Mouse (Mus musculus) neural tube, embryonic 11.5 days (tissue): ENCODE results near the gene Cep85l. TPM values are rescaled to one million over a fixed set of nuclear protein-coding genes. Genes with fewer than 3 reads are reported as not detected.

Source experiments
- ATAC-seq: fragments of 200-750 bp; cut with Nextera tagmentation; 2 replicates; pipeline ENCODE4 v1.8.0; 2017; ENCODE audit warnings: moderate number of reproducible peaks, mild to moderate bottlenecking, moderate TSS enrichment, moderate library complexity; ENCODE audit not compliant: insufficient read depth, low FRiP score, low TSS enrichment
- DNase-seq: peaks from one replicate; pipeline ENCODE4 v3.0.0-alpha.2; 2015; ENCODE audit warnings: low spot score
- H3K27ac ChIP-seq: fragments of 300-500 bp; sonication (generic); 2 replicates; pipeline ENCODE4 v1.5.1; 2014; ENCODE audit warnings: low read depth, mild to moderate bottlenecking, low read length
- H3K27me3 ChIP-seq: fragments of 300-500 bp; sonication (generic); 2 replicates; pipeline ENCODE4 v1.6.1; 2014; ENCODE audit warnings: mild to moderate bottlenecking, low read length, mixed read lengths; ENCODE audit not compliant: control insufficient read depth, insufficient read depth
- H3K36me3 ChIP-seq: fragments of 300-500 bp; sonication (generic); 2 replicates; pipeline ENCODE4 v1.6.1; 2014; ENCODE audit warnings: mild to moderate bottlenecking, low read length, moderate library complexity, mixed read lengths; ENCODE audit not compliant: control insufficient read depth, insufficient read depth
- H3K4me1 ChIP-seq: fragments of 300-500 bp; sonication (generic); 2 replicates; pipeline ENCODE4 v1.6.1; 2014; ENCODE audit warnings: low read length, mixed read lengths; ENCODE audit not compliant: control insufficient read depth, insufficient read depth
- H3K4me2 ChIP-seq: fragments of 300-500 bp; sonication (generic); 2 replicates; pipeline ENCODE4 v1.6.1; 2014; ENCODE audit warnings: low read depth, mild to moderate bottlenecking, moderate library complexity
- H3K4me3 ChIP-seq: fragments of 300-500 bp; sonication (generic); 2 replicates; pipeline ENCODE4 v1.5.1; 2014; ENCODE audit warnings: low read depth, low read length
- H3K9ac ChIP-seq: fragments of 300-500 bp; sonication (generic); 2 replicates; pipeline ENCODE4 v1.6.1; 2014; ENCODE audit warnings: mild to moderate bottlenecking, low read length
- H3K9me3 ChIP-seq: fragments of 300-500 bp; sonication (generic); 2 replicates; pipeline ENCODE4 v1.6.1; 2016; ENCODE audit warnings: low read length; ENCODE audit not compliant: control insufficient read depth
- WGBS: fragments of 180-500 bp; shearing (Covaris S2); extraction: QIAGEN DNeasy Blood & Tissue Kit; methylation state at CpG from one replicate; pipeline ENCODE4 v1.1.7; 2014; 5-methylcytosine and 5-hydroxymethylcytosine counted together
- polyA plus RNA-seq: library from polyadenylated mRNA; unstranded; fragments of >200 nt; fragmentation: Nextera tagmentation; extraction: Ambion mirVana; gene quantifications from 2 replicates; pipeline ENCODE4 v1.2.1, GENCODE M21; 2014

Gene Cep85l
- polyA plus RNA-seq, 1 experiment from 2014 or later, result 6.2 TPM

- Histone ChIP-seq H3K27me3 (no peaks in the 10 kb centered on the region), H3K9me3 (no peaks in the 10 kb centered on the region), H3K4me2 (no peak overlapping the region), H3K36me3 (no peaks in the 10 kb centered on the region), H3K9ac (no peak overlapping the region), H3K4me3 (no peak overlapping the region), H3K27ac (no peak overlapping the region), H3K4me1 (no peaks in the 10 kb centered on the region)
- DNase-seq (no peak), ATAC-seq (no peak)
- WGBS, result 93% methylated on average over 3 of the region's 3 CpGs
Observed at GRCm38 (mm10) chr10:53306674-53307073, 73.1 kb downstream of the Cep85l start.

- WGBS, result 57% methylated on average over 3 of the region's 3 CpGs
- no peak for DNase-seq
- no peak overlapping the region for H3K4me3 ChIP-seq
Observed at GRCm38 (mm10) chr10:53305867-53306266, 73.9 kb downstream of the Cep85l start.

DNA sequence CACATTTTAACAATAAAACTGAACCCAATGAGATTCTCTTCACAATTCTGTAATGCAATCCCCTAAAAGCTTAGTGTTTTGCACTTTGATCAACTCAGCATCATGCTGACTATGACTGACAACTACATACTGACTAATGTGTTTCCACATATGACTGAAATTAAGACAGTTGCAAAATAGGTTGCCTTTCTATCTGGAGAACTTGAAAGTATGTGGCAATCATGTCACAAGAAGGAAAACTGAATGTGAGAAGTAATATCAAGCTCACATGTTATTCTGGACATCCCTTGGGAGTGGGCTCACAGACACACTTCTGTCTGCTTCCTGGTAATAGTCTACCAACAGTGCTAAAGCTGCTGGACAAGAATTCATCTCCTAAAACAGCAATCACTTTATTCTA lies 94.6 kb downstream of the Cep85l start:
- Histone ChIP-seq H3K4me2 (no peak overlapping the region), H3K4me1 (no peaks in the 10 kb centered on the region), H3K27me3 (no peaks in the 10 kb centered on the region), H3K27ac (no peak overlapping the region), H3K9me3 (no peaks in the 10 kb centered on the region), H3K9ac (no peak overlapping the region), H3K4me3 (no peak overlapping the region), H3K36me3 (no peaks in the 10 kb centered on the region)
- DNase-seq (no peak), ATAC-seq (no peak)

More at GRCm38 (mm10) chr10:53305867-53306266, 73.9 kb downstream of the Cep85l start:
- Histone ChIP-seq H3K27me3 (no peaks in the 10 kb centered on the region), H3K4me1 (no peaks in the 10 kb centered on the region), H3K36me3 (no peaks in the 10 kb centered on the region), H3K9me3 (no peaks in the 10 kb centered on the region), H3K9ac (no peak overlapping the region), H3K4me2 (no peak overlapping the region), H3K27ac (no peak overlapping the region)
- ATAC-seq, result no peak

DNA sequence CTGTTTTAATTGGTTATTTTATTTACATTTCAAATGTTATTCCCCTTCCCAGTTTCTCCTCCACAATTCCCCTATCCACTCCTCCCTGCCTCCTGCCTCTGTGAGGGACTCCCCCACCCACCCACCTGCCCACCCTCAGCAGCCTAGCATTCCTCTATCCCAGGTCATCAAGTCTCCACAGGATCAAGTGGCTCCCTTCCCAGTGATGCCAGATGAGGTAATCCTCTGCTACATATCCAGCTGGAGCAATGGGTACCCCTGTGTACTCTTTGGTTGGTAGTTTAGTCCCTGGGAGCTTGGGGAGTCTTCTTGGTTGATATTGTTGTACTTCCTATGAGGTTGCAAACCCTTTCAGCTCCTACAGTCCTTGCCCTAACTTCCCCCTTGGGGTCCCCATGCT lies 107.5 kb downstream of the Cep85l start:
- H3K36me3 ChIP-seq, result no peaks in the 10 kb centered on the region
- no peak for ATAC-seq

DNA sequence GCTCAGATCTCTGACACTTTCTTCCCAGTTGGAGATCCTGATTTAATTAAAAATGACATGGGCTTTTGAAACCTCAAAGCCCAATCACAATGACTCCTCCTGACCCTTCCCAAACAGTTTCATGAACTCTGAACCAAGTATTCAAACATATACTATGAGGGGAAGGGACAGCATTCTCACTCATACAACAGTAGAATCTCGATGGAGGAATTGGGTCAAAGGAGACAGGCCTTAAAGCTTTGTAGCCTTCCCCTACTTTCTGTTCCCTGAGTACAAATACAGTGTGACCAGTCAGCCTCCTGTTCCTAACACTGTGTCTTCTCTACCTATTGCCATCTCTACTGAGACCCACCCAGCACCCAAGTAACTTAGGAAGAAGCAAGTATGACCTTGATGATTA lies 117.7 kb downstream of the Cep85l start:
- ATAC-seq (no peak), DNase-seq (no peak)
- Histone ChIP-seq H3K9ac (no peak overlapping the region), H3K4me3 (no peak overlapping the region), H3K27me3 (no peaks in the 10 kb centered on the region), H3K27ac (no peak overlapping the region), H3K4me2 (no peak overlapping the region), H3K9me3 (no peaks in the 10 kb centered on the region), H3K36me3 (no peaks in the 10 kb centered on the region), H3K4me1 (no peaks in the 10 kb centered on the region)
- 72% methylated on average over 1 of the region's 1 CpGs for WGBS

More for the DNA sequence above, 107.5 kb downstream of the Cep85l start:
- no peaks in the 10 kb centered on the region for H3K9me3 ChIP-seq
- H3K4me1 ChIP-seq, result no peaks in the 10 kb centered on the region
- DNase-seq, result no peak
- no peak overlapping the region for H3K4me2 ChIP-seq
- no peak overlapping the region for H3K27ac ChIP-seq
- H3K4me3 ChIP-seq, result no peak overlapping the region
- H3K27me3 ChIP-seq, result no peaks in the 10 kb centered on the region
- H3K9ac ChIP-seq, result no peak overlapping the region

GRCm38 (mm10) chr10:53235381-53235780 lies 144.4 kb downstream of the Cep85l start:
- no peak for DNase-seq
- no peak overlapping the region for H3K27ac ChIP-seq
- no peaks in the 10 kb centered on the region for H3K27me3 ChIP-seq
- no peak for ATAC-seq
- no peak overlapping the region for H3K4me3 ChIP-seq
- no peaks in the 10 kb centered on the region for H3K9me3 ChIP-seq
- H3K4me1 ChIP-seq, result no peaks in the 10 kb centered on the region
- H3K9ac ChIP-seq, result no peak overlapping the region
- 56% methylated on average over 6 of the region's 6 CpGs for WGBS
- no peak overlapping the region for H3K4me2 ChIP-seq
- H3K36me3 ChIP-seq, result no peaks in the 10 kb centered on the region

DNA sequence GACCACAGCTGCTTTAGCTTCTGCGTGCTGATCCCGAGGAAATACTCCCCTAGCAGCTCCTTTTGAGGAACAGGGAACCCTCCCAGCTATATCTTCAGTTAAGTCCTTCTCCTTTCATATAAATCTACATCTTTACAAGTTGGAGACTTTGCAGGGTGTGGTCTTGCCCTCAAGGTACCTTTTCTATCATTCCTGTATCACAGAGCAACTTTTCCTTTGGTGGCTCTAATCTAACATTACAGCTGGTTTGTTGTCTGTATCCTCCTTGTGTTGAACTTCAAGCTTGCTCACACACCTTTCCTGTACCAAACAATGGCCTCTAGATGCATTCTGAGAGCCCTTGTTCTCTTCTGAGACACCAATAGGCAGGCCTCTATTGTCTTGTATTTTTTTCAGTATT lies 145.1 kb downstream of the Cep85l start:
- DNase-seq, result no peak
- H3K4me3 ChIP-seq, result no peak overlapping the region
- 97% methylated on average over 2 of the region's 2 CpGs for WGBS

GRCm38 (mm10) chr10:53234086-53234613 lies 145.6 kb downstream of the Cep85l start:
- no peaks in the 10 kb centered on the region for H3K36me3 ChIP-seq
- DNase-seq, result no peak
- H3K9me3 ChIP-seq, result no peaks in the 10 kb centered on the region
- H3K27ac ChIP-seq, result no peak overlapping the region
- no peaks in the 10 kb centered on the region for H3K27me3 ChIP-seq
- H3K4me2 ChIP-seq, result no peak overlapping the region
- no peak overlapping the region for H3K4me3 ChIP-seq
- no peak overlapping the region for H3K9ac ChIP-seq
- no peaks in the 10 kb centered on the region for H3K4me1 ChIP-seq
- WGBS, result 80% methylated on average over 2 of the region's 2 CpGs
- ATAC-seq, result no peak

More for the DNA sequence above, 145.1 kb downstream of the Cep85l start:
- Histone ChIP-seq H3K27ac (no peak overlapping the region), H3K36me3 (no peaks in the 10 kb centered on the region), H3K4me2 (no peak overlapping the region), H3K9me3 (no peaks in the 10 kb centered on the region), H3K27me3 (no peaks in the 10 kb centered on the region), H3K9ac (no peak overlapping the region), H3K4me1 (no peaks in the 10 kb centered on the region)
- no peak for ATAC-seq

DNA sequence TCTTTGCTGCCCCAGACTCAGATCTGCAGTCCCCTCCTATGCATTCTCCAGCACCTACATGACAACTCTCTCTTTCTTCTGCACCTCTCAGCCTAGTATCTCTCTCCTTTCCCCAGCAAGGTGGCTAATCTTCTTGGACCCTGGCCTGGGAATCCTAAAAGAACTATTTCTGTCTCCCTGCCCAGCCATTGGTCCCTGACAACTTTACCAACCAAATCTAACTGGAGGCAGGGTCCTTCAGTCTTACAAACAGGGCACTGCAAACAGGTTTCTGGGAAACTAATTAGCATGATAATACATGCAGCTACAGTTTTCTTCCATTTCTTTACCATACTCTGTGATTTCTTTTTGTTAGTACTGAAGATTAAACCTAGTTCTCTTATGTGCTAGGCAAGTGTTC lies 148.9 kb downstream of the Cep85l start:
- ATAC-seq, result no peak
- no peaks in the 10 kb centered on the region for H3K4me1 ChIP-seq
- H3K27me3 ChIP-seq, result no peaks in the 10 kb centered on the region
- DNase-seq, result no peak
- no peaks in the 10 kb centered on the region for H3K9me3 ChIP-seq
- H3K36me3 ChIP-seq, result no peaks in the 10 kb centered on the region
- H3K9ac ChIP-seq, result no peak overlapping the region
- H3K27ac ChIP-seq, result no peak overlapping the region
- no peak overlapping the region for H3K4me2 ChIP-seq
- H3K4me3 ChIP-seq, result no peak overlapping the region
